Mouse (Mus musculus) CD8-positive naive resting alpha-beta T cell, adult 2 months (primary cell): ENCODE measurements at regions not wholly inside any gene's neighbourhood (a gene's known extent, or its start where the extent isn't known, plus 50 kb on each side); places are given as distances from the start of the nearest gene placed in this dataset.

Source experiments
- DNase-seq, 2 experiments: peaks; one replicate each; pipeline ENCODE4 v3.0.0; 2022; ENCODE audit warnings: low read depth in 2 of 2, low spot score in 2 of 2

DNA sequence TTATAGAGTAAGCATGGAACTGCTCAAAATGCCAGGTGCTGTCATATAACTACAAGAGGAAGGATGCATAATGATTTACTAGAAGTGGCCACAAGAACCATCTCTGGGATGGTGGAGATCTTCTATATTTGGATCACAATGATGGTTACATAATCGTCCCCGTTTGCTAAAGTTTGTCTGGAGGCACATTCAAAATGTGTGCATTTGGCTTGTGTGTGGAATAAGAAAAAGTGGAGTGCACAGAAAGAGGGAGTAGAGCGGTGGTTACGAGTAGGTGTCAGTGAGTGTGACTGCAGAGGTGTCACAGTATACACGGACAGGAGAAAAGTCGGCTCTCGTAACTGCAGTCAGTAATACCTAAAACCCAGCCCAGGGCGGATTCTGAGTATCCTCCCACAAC is 238.3 kb upstream of the Cnr1 start:
- DNase-seq, result no peak

DNA sequence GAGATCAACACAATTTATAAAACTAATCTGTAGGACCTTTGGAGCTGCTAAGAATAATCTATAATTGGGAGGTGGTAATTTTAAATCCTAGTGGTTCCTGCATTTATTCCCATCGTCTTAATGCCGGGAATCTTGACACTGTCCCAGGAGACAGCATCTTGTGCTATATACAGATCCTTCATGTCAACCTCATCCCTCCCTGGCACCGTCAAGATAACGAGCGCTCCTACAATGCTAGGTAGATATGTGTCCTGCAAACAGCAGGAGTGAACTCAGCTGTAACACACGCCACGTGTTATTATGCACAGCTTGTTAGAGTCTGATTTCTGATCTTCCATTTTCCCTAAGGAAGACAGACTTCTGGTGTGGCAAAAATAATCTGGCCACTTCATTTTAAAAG is 237.0 kb upstream of the Cnr1 start:
- no peak for DNase-seq

DNA sequence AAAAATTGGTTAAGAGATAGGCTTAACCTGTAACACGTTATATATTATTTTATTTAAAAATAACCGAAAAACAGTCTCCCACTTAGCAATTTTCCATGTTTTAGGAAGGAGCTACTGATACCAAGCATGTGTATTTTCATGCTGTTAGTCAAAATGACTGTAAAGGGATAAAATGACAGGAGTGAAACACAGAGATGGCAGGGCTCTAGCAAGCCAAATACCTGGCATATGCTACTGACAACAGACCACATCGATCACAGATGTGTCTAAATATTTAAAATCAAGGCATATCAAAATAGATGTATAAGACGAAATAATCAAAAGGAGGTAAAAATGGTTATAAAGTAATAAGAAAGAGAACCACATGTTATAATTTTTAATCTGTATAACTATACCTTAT is 231.0 kb upstream of the Cnr1 start:
- DNase-seq, result no peak

DNA sequence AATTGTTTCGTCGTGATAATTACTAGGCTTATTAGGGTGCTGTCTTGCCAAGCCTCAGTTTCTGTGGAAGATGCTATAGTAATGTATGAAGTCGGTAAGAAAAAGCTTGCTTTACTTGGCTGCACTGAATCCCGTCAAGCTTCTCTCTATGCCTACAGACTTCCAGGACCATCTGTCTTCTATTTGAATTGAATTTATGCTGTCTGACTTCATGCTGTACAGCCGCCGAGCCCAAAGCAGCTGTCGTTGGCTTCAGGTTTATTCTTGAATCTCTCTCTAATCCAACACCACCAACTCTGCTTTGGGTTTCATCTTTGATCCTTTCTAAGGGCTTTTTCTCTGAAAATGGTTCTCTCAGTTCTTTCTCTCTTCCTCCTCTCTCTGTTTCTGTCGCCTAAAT is 227.4 kb upstream of the Cnr1 start:
- DNase-seq, result no peak

DNA sequence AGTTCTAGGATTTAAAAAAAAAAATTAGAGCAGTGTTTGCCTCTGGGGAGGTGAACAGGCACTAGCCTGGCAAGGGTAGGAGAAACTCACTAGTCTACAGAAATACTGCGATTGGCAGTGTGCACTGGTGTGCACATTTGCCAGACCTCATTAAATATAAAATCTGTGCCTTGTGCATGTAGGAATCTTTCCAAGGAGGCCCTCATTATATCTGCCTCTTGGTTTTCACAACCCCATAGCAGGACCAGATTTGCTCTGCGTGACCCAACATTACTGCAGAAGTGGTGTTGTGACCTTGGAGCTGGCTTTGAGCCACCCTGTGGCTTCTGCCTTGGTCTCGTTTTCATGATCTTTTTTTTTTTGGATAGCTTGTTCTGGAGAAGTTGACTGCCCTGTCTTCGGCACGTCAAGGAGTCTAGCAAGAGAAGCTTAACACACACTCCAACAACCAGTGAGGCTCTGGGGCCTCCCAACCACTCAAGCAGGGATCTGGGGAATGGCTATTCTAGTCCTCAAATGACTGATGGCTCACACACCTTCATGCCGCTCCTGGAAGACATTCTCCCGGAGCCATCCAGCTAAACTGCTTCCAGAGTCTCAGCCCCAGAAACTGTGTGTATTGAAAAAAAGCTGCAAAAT is 222.2 kb upstream of the Cnr1 start:
- no peak for DNase-seq

DNA sequence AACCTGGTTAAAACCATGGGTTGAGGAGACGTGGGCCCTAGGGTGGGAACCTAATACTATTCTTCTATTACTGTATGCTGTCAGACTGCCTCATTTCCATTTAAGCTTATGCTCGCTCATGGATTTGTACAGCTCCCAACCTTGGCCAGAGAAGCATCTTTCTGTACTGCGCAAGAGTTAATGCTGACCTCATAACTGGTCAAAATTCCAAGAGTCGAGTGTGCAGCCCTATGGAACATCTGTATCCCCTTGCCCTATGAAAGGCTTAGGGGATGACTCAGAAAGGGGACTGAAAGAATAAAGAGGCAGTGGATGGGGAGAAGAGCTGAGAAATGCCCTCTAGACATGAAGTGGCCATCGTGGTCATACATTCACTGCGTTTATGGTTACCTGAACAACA is 218.7 kb upstream of the Cnr1 start:
- no peak for DNase-seq

DNA sequence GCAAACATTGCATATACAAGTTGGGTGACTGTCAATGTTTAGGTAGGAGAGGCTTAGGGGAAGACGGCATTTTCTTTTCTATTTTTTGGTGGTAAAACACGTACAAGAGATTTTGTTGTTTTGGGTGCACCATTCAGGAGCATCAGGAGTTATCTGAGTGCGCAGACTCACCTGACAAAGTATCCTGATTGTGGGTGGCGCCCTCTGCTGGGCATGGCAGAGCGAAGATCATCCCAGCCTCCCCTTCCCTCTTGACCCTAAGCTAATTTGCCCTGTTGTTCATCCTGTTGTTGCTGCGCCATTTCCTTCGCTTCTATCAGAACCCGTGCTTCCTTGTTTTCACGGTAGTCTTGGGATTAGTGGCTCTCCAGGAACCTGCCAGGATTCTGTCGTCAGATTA is 217.6 kb upstream of the Cnr1 start:
- DNase-seq, result no peak

DNA sequence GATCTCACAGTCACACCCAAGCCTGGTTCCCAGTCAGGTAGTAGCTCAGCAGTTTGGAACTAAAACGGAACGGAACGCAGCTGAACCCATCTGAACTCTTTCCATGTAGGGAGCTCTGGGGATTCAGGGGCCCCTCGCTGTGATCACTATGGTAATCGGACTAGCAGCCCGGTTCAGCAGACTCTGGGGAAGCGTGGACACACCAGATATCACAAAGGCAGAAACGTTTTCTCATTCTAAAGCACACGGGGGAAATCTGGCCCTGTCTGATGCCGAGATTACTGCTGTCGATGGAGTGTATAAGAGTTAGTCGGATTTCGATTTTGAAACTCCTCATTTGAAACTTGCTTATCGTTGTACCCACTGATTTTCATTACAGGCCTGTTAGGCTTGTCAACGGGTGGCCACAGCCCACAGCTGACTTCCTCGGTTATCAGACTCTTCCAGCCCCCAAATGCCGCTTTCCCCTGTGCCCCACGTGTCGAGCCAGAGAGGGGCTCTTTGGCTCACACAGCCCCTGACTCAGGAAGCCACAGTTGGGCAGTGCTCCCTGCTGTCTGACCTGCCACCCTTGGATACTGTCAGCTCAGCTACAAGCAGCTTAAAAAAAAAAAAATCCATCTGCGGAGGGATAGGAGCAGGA is 207.8 kb upstream of the Cnr1 start:
- no peak for DNase-seq

DNA sequence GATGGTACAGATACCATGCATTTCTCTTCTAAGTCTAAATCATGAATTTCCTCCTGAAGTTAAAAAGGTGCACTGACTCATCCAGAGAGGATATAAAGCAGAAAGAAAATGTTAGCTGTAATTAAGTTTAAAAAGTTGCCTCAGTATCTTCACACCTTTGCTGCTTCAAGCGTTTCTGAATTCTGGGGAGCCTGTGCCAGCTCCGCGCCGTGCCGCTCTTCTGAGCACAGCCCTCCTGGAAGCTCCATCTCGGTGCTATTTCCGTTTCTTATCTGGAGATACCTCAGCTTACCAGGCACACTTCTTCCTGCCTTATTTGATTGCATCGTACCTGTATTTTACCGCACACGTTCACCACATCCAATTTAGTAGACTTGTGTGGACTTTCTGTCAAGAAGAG is 203.4 kb upstream of the Cnr1 start:
- DNase-seq, result no peak

DNA sequence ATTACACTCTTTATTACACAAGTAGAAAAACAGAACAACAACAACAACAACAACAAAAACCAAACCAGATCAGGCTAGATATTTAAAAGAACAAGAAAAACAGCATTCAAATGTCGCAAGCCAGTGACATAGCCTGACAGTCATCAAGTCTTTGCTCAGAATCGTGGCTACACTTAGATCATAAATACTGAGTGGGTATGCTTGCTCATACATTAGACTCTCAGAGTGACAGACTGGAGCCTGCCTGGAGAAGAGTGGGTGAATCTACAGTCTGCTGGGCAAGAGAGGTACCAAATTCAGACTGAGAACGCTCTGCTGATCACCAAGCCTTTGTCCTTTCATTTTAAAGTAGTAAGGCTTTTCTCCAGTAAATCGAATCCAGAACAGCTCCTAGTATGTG is 202.4 kb upstream of the Cnr1 start:
- no peak for DNase-seq

DNA sequence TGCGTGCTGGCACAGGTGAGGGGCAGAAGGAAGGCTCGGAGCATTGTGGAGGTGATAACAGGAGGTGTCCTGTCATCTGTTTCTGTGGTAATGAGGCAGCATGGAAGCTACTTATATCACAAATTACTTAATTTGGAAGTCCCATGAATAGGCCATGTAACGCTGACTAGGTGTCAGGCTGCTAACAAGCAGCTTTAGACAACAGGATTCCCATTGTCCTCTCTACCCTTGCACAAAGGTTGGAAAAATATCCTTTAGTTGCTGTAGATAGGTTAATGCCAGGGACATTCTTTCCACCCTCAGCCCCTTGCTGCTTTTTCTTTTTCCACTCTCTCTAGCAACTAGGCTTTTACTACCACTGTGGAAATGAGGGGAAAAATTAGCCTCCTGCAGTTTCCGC is 192.6 kb upstream of the Cnr1 start:
- DNase-seq, result no peak

DNA sequence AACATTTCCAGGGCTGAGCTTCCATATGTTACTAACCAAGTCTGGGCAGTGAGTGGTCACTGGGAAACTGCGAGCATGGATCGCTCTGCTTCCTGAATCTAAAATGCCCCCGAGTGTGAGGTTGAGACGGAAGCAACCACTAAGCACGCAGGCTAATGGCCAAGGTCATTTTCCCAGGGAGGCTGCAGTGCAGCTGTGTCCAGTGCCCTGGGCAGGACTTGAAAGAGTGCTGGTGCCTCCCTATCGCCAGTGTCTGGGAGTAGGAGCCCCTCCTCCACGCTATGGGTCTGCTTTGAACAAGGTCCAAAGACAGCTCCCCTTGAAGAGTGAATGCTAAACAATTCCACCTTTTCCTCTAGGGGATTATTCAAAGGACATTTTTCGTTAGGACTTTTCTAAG is 189.5 kb upstream of the Cnr1 start:
- DNase-seq, result no peak

DNA sequence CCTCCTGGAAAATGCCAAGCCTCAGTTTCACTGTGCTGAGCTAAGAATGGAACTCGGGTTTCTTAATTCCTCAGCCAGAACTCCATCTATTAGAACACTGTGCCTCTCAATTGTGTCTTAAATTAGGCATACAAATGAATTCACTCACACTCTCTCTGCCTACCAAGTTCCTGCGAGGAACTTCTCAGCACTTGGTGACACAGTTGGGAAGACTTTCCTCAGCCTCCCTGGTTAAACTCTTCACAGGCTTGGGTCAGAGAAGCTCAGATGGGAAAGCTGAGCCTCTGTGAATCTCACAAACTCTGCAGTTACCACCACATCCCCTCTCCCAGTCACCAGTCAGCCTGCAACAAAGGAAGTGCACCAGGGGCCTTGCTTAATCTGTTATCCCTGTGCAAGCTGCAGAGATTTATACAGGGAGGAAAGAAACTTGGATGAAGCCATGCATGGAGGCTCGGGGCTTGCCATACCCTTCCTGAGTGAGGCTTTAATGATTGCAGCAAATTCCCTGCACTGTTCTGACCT is 188.9 kb upstream of the Cnr1 start:
- DNase-seq, result no peak

DNA sequence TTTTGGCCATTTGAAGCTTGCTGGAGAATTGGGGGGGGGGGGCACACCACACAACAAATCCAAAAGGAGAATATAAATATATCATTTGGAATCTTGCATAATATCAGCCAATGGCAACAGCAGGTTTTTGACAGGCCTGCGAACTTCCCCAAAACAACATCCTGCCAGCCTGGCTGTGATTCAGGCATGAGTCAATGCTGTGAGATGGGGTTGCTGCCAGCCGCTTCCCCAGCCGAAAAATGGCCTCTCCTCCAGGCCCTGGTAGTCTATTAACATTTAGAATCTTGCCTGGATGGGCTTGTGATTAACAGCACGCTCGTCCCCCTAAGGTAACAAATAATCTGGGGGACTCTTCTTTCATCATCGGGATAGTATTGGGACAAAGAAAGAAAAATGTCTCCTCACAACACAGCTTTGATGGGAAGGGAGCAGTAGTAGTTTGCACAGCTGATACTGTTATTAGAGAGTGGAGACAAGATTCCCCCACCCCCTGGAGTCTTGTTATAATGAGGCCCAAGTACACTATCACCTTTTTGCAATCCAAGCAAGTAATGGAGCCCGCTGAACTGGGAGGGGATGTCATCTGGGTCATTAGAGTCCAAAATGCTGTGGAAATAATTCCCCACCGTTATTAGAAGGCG is 188.2 kb upstream of the Cnr1 start:
- no peak for DNase-seq

DNA sequence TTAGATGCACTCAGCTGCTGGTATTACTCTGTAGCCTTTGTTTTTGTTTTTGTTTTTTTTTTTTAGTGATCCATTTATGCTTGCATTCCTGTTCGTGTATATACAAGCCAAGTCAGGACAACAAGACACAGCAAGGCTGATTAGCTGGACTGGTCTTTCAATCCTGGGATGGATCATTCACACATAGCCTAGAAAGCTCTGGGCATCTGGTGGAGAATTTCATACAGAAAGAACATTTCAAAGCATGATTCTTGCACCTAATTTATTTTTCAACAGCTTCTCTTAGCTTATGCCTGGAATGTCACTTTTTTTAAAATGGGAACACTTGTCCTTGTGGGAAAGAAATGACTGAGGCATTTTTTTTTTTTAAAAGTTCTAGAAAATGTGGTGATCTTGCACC is 187.1 kb upstream of the Cnr1 start:
- no peak for DNase-seq

DNA sequence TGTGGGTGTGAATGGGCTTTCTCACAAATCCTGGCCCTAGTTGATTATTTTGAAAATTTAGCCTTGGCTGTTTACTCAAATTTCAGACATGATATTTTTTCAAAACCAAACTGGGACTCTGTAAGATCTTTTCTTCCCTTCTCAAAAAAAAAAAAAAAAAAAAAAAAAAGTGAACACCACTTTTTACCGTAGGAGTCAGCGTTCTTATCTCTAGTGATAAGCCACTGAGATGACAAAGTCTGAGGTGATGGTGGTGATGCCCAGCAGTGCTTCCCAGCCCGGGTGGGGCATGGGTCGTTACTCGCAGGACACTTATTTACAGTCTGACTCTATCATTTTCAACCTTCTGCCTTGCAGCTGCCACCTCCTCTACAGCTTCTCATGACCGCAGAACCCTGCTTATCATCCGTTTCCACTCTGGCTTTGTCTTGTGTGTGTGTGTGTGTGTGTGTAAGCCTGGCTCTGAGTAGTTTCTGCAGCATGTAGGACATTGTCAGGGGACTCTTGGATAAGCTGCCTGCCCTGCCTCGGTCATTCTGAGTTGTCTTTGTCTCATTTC is 186.5 kb upstream of the Cnr1 start:
- DNase-seq, result no peak

DNA sequence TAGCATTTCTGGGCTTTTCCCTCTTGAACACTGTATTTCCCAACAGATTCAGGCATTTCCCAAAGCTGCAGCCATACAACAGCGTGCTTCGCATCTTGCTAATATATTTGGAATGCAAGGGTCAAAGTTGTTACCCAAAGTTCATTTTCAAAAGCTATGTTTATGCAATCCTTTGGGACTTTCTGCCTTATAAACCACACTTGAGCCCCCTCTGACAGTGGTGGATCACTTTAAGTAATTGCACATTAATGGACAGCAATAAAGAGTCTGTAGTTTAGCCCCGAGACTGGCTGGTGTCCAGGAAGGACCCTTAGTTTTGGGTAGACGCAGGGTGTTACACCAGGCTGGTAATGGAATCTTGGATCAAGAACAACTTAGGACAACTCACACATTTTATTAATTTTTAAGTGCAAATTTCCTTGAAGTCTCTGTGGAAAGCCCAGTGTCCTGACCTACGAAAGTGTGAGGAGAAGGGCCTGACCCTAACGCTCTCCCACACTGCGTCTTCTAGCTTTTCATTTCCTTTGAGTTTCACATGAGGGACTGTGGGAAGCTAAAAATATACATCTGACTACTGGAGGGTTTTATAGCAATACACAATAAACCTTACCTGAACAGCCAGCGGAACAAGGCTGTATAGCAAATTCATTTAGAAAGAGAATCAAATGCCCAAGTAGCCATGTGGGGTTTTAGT is 185.0 kb upstream of the Cnr1 start:
- DNase-seq, result no peak

DNA sequence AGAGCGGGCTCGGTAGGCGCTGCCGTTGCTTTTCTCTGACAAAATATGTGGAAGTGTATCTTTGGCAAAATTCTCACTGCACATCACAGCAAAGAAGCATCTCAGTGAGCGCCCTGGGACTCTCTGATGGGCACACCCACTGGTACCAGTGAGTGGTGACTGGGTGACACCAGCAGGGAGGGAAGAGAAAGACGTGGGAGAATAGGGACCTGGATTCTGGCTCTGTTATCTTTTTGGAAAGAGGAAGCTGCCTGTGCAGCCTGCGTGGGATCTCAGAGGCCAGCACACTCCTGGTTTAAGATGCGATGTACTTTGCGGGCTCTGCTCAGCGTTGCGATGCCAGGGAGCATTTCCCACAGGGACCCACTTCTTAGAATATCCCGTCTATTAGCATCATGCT is 183.4 kb upstream of the Cnr1 start:
- no peak for DNase-seq

DNA sequence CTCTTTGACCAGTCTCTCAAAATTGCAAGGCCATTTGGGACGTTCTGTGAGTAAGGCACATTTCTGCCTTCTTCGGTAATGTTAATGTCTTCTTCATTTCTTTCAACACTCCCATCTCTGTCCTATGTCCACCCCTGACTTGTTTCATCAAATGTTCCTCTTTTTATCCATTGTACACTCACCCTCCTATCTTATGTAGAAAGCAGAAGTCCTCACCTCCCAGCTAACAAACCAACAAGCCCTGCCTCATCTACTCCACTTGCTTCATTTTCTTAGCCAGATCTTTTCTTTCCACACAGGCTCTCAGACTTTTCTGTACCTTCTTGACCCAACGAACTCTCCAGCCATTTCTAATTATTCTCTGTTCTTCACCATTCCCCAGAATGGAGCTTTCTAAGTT is 179.2 kb upstream of the Cnr1 start:
- DNase-seq, result no peak

DNA sequence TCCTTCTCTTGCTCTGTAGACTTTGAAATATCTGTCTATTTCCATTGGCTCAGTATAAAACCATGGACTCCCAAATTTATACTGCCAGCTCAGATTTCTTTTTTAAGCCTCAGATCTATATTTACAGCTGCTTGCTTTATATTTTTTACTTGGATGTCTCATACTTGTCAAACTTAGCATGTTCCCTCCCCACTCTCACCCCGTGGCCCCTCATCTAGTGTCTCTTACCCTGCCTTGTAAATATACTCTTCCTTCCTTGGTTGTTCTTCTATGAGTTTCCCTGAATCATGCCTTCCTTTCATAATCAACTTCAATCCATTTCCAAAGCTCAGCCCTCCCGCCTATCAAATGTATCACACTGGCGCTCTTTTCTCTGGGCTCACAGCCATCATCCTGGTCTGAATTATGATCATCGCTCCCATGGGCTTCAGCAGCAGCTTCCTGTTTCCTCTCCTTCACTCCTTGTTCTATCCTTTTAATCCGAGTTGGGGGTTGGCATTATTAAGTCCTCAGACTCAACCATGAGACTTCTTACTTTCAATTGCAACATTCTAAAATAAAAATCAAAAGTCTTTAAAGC is 177.0 kb upstream of the Cnr1 start:
- no peak for DNase-seq

DNA sequence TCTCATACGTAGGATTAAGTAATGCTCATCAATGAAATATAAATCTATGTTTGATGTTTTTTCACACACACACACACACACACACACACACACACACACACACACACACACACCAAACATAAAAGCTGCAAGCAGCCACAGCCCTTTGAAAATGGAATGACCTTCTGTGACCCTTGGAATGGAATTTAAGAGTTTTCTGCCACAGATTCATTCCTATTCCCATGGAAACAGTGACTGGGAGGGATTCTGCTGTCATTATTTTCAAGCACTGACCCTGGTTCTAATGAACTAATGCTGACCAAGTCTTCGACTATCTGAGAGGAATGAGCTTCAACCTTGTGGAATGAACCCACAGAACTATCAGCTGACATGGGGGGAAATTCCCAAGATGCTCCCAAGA is 156.7 kb upstream of the Cnr1 start:
- no peak for DNase-seq
